Mouse (Mus musculus): ENCODE results near the gene Tnni3k.

- TF ChIP-seq CTCF (IDR thresholded peaks at IDR 0.05; ENCODE audit: low read depth) (no peak), EP300 (IDR thresholded peaks at IDR 0.05; ENCODE audit: low read depth) (no peak)
These were observed 54.2 kb downstream of the Tnni3k start for GRCm38 (mm10) chr3:155001056-155001455.

Measured in heart, postnatal 0 days (tissue).